Mouse (Mus musculus): ENCODE measurements at regions not wholly inside any gene's neighbourhood (a gene's known extent, or its start where the extent isn't known, plus 50 kb on each side); places are given as distances from the start of the nearest gene placed in this dataset.

GRCm38 (mm10) chr15:87261497-87261896 is 282.6 kb upstream of the Fam19a5 start:
- no peaks in the 10 kb centered on the region for H3K4me1 ChIP-seq (ENCODE audit: control insufficient read depth, insufficient read depth, low read length)
- no peak overlapping the region for H3K27ac ChIP-seq (ENCODE audit: insufficient read depth, low read depth, low read length)
- WGBS: 86% methylated on average over 6 of the region's 6 CpGs
- H3K4me3 ChIP-seq (ENCODE audit: insufficient read depth, low read depth, low read length): no peak overlapping the region
- TF ChIP-seq CTCF (IDR thresholded peaks at IDR 0.05; ENCODE audit: insufficient read depth, low read depth, low read length) (no peak), POLR2A (IDR thresholded peaks at IDR 0.05; ENCODE audit: insufficient read depth, low read depth, low read length) (no peak)

GRCm38 (mm10) chr15:87264906-87265305 is 279.2 kb upstream of the Fam19a5 start:
- Histone ChIP-seq H3K4me1 (ENCODE audit: control insufficient read depth, insufficient read depth, low read length) (0 out of 2 replicates have a peak, but pooled peaks cover 2% of the 10 kb centered on the region), H3K4me3 (ENCODE audit: insufficient read depth, low read depth, low read length) (no peak overlapping the region), H3K27ac (ENCODE audit: insufficient read depth, low read depth, low read length) (no peak overlapping the region)
- TF ChIP-seq CTCF (IDR thresholded peaks at IDR 0.05; ENCODE audit: insufficient read depth, low read depth, low read length) (no peak), POLR2A (IDR thresholded peaks at IDR 0.05; ENCODE audit: insufficient read depth, low read depth, low read length) (no peak)

GRCm38 (mm10) chr15:87290987-87291529 is 253.0 kb upstream of the Fam19a5 start:
- 75% methylated on average over 7 of the region's 7 CpGs for WGBS
- no peak overlapping the region for H3K27ac ChIP-seq (ENCODE audit: insufficient read depth, low read depth, low read length)
- no peak for TF ChIP-seq CTCF (IDR thresholded peaks at IDR 0.05; ENCODE audit: insufficient read depth, low read depth, low read length)
- TF ChIP-seq POLR2A (IDR thresholded peaks at IDR 0.05; ENCODE audit: insufficient read depth, low read depth, low read length): no peak
- H3K4me3 ChIP-seq (ENCODE audit: insufficient read depth, low read depth, low read length): no peak overlapping the region
- no peaks in the 10 kb centered on the region for H3K4me1 ChIP-seq (ENCODE audit: control insufficient read depth, insufficient read depth, low read length)

DNA sequence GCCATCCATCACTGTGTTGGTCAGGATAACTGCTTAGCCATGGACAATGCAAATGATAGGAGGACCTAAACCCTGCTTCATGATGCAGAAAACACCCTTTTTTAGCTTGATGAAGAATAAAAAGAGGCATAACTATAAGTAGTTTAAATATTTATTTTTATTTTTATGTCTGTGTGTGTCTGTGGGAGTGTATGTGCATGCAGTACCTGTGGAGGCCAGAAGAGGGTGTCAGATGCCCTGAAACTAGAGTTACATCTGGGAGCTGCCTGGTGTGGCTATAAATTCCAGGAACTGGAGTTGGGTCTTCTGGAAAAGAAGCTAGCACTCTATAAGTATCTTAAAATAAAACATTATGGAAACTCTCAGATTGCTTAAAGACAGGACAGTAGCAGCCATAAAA is 224.2 kb upstream of the Fam19a5 start:
- H3K4me3 ChIP-seq (ENCODE audit: insufficient read depth, low read depth, low read length): no peak overlapping the region
- TF ChIP-seq POLR2A (IDR thresholded peaks at IDR 0.05; ENCODE audit: insufficient read depth, low read depth, low read length): no peak
- TF ChIP-seq CTCF (IDR thresholded peaks at IDR 0.05; ENCODE audit: insufficient read depth, low read depth, low read length): no peak
- no peak overlapping the region for H3K27ac ChIP-seq (ENCODE audit: insufficient read depth, low read depth, low read length)
- no peaks in the 10 kb centered on the region for H3K4me1 ChIP-seq (ENCODE audit: control insufficient read depth, insufficient read depth, low read length)

- 83% methylated on average over 12 of the region's 12 CpGs for WGBS
- TF ChIP-seq CTCF (IDR thresholded peaks at IDR 0.05; ENCODE audit: insufficient read depth, low read depth, low read length): no peak
- TF ChIP-seq POLR2A (IDR thresholded peaks at IDR 0.05; ENCODE audit: insufficient read depth, low read depth, low read length): no peak
- no peak overlapping the region for H3K27ac ChIP-seq (ENCODE audit: insufficient read depth, low read depth, low read length)
- H3K4me1 ChIP-seq (ENCODE audit: control insufficient read depth, insufficient read depth, low read length): no peaks in the 10 kb centered on the region
- no peak overlapping the region for H3K4me3 ChIP-seq (ENCODE audit: insufficient read depth, low read depth, low read length)
Observed at GRCm38 (mm10) chr15:87321067-87321985, 222.8 kb upstream of the Fam19a5 start.

- H3K4me3 ChIP-seq (ENCODE audit: insufficient read depth, low read depth, low read length): no peak overlapping the region
- no peak overlapping the region for H3K27ac ChIP-seq (ENCODE audit: insufficient read depth, low read depth, low read length)
- 90% methylated on average over 5 of the region's 5 CpGs for WGBS
- no peak for TF ChIP-seq CTCF (IDR thresholded peaks at IDR 0.05; ENCODE audit: insufficient read depth, low read depth, low read length)
- TF ChIP-seq POLR2A (IDR thresholded peaks at IDR 0.05; ENCODE audit: insufficient read depth, low read depth, low read length): no peak
- H3K4me1 ChIP-seq (ENCODE audit: control insufficient read depth, insufficient read depth, low read length): no peaks in the 10 kb centered on the region
Observed at GRCm38 (mm10) chr15:87325389-87325788, 218.7 kb upstream of the Fam19a5 start.

GRCm38 (mm10) chr15:87326281-87326680 is 217.8 kb upstream of the Fam19a5 start:
- no peak for TF ChIP-seq CTCF (IDR thresholded peaks at IDR 0.05; ENCODE audit: insufficient read depth, low read depth, low read length)
- 88% methylated on average over 6 of the region's 6 CpGs for WGBS
- H3K27ac ChIP-seq (ENCODE audit: insufficient read depth, low read depth, low read length): no peak overlapping the region
- no peak overlapping the region for H3K4me3 ChIP-seq (ENCODE audit: insufficient read depth, low read depth, low read length)
- no peaks in the 10 kb centered on the region for H3K4me1 ChIP-seq (ENCODE audit: control insufficient read depth, insufficient read depth, low read length)

DNA sequence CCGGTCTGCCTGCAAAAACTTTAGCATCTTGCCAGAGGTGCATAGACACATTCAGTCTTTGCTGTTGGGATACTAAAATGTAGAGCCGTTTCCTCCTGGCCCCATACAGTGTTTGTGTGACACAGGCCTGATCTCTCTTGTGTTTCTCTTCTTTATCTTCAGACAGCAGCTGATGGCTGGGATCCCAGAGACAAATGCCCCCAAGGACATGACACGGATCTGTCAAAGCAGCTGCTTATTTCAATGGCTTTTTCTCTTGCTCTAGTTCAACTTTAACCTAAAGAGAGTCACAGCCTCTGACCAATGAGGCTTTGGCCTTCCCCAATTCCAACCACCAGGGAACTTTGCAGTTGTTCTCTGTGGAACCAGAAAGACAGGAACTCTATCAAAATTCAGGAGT is 211.7 kb upstream of the Fam19a5 start:
- Histone ChIP-seq H3K27ac (ENCODE audit: insufficient read depth, low read depth, low read length) (no peak overlapping the region), H3K4me1 (ENCODE audit: control insufficient read depth, insufficient read depth, low read length) (peaks cover 9% of the 10 kb centered on the region; the same call in 1 of the 2 replicates), H3K4me3 (ENCODE audit: insufficient read depth, low read depth, low read length) (no peak overlapping the region)
- no peak for TF ChIP-seq POLR2A (IDR thresholded peaks at IDR 0.05; ENCODE audit: insufficient read depth, low read depth, low read length)
- TF ChIP-seq CTCF (IDR thresholded peaks at IDR 0.05; ENCODE audit: insufficient read depth, low read depth, low read length): no peak
- 89% methylated on average over 3 of the region's 3 CpGs for WGBS

DNA sequence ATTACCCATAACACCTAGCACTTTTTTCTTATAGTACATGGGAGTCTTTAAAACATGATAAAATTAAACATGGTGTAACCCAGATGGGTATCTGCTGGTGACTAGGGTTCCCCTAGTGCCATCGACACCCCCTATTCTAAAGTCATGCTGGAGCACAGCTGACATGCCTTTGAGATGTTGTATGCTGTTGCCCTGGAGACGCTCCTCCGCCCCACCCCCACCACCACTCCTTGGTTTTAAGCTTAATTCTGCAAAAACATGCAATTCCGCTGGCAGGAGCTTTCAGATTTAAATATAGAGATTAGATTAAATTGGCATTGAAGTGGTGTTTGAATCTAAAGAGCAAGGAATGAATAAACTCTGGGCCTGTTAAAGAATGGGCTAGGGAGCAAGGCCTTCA is 210.6 kb upstream of the Fam19a5 start:
- H3K4me3 ChIP-seq (ENCODE audit: insufficient read depth, low read depth, low read length): no peak overlapping the region
- TF ChIP-seq POLR2A (IDR thresholded peaks at IDR 0.05; ENCODE audit: insufficient read depth, low read depth, low read length) (no peak), CTCF (IDR thresholded peaks at IDR 0.05; ENCODE audit: insufficient read depth, low read depth, low read length) (no peak)
- peaks cover 9% of the 10 kb centered on the region; the same call in 1 of the 2 replicates for H3K4me1 ChIP-seq (ENCODE audit: control insufficient read depth, insufficient read depth, low read length)
- 36% methylated on average over 4 of the region's 4 CpGs for WGBS
- H3K27ac ChIP-seq (ENCODE audit: insufficient read depth, low read depth, low read length): no peak overlapping the region
